Mouse (Mus musculus) lung, postnatal 0 days (tissue): ENCODE results near the gene Arhgef19.

ENCODE experiments used
- CTCF ChIP-seq: IDR thresholded peaks from 2 replicates; pipeline ENCODE4 v1.5.1; 2016; ENCODE audit warnings: antibody characterized with exemption, mild to moderate bottlenecking
- EP300 ChIP-seq: IDR thresholded peaks from 2 replicates; pipeline ENCODE4 v1.6.1; 2016; ENCODE audit warnings: antibody characterized with exemption, mild to moderate bottlenecking, control low read depth

GRCm38 (mm10) chr4:141286860-141287517 is 47.7 kb downstream of the Arhgef19 start:
- no peak for TF ChIP-seq CTCF
- TF ChIP-seq EP300, result peak; percentile 78
